Mouse (Mus musculus): Measurements from ENCODE around the gene Nprl2. TPM values are rescaled to one million over a fixed set of nuclear protein-coding genes. Genes with fewer than 3 reads are reported as not detected.
A peak's percentile ranks its signal among the peaks of the same experiment; 100 is the strongest.

Gene Nprl2
- total and polyA plus RNA-seq, 3 experiments, result 23.2 to 30.2 TPM; not detected in 1

- H3K27ac ChIP-seq (ENCODE audit: control insufficient read depth, low read depth, low read length), result peak overlapping the region; percentile 66
- DNase-seq (ENCODE audit: low read depth, low spot score), result peak; percentile 68
Measured at GRCm38 (mm10) chr9:107553541-107554318, 11.7 kb downstream of the Nprl2 start.

GRCm38 (mm10) chr9:107554319-107554825, 12.3 kb downstream of the Nprl2 start:
- Histone ChIP-seq H3K27me3 (ENCODE audit: control insufficient read depth in 1 of 2, insufficient read depth in 2 of 2, low read length in 2 of 2) (no peaks in the 10 kb centered on the region), H3K4me3 (ENCODE audit: control insufficient read depth in 1 of 2, insufficient read depth in 1 of 2, low read depth in 2 of 2, low read length in 2 of 2) (peak overlapping the region; percentile 82 to 91), H3K4me1 (ENCODE audit: control insufficient read depth in 1 of 2, insufficient read depth in 2 of 2, low read length in 2 of 2) (peaks cover 10 to 33% of the 10 kb centered on the region in 2 experiments), H3K9ac (ENCODE audit: control insufficient read depth, low read depth, low read length, poor library complexity, severe bottlenecking) (peak overlapping the region; percentile 94), H3K9me3 (replicated peaks; ENCODE audit: insufficient read depth, low read length) (no peaks in the 10 kb centered on the region), H3K36me3 (ENCODE audit: control insufficient read depth in 1 of 2, insufficient read depth in 2 of 2, low read length in 2 of 2) (peaks cover 3 to 29% of the 10 kb centered on the region in 2 experiments; a peak in 3 of 4 replicates), H3K27ac (ENCODE audit: control insufficient read depth, low read depth, low read length) (peak overlapping the region; percentile 90), H3K79me2 (ENCODE audit: control insufficient read depth, insufficient read depth, low read length, poor library complexity) (peaks cover 35% of the 10 kb centered on the region)
- peak; percentile 99 for DNase-seq (ENCODE audit: low read depth, low spot score)
- TF ChIP-seq USF2 (IDR thresholded peaks at IDR 0.05; ENCODE audit: borderline replicate concordance in 1 of 2, insufficient read depth in 1 of 2, low read depth in 1 of 2, low read length in 2 of 2), result no peak
- TF ChIP-seq MYC (IDR thresholded peaks at IDR 0.05; ENCODE audit: low read depth, low read length), result peak; percentile 73
- 0 out of 2 replicates have a peak, but pooled peaks have one; percentile 49 for TF ChIP-seq POLR2AphosphoS5 (IDR thresholded peaks at IDR 0.05; ENCODE audit: borderline replicate concordance, low read depth, low read length)
- TF ChIP-seq MAX (IDR thresholded peaks at IDR 0.05; ENCODE audit: low read length), result peak; percentile 85
- TF ChIP-seq MYB (IDR thresholded peaks at IDR 0.05; ENCODE audit: low read depth, low read length), result peak; percentile 91
- no peak for TF ChIP-seq MEF2A (IDR thresholded peaks at IDR 0.05; ENCODE audit: extremely low read depth, insufficient replicate concordance, low read depth, low read length, poor library complexity, severe bottlenecking)
- peak; percentile 77; the same call in 1 of the 2 replicates for TF ChIP-seq ZMIZ1 (IDR thresholded peaks at IDR 0.05; ENCODE audit: low read depth, low read length)
- TF ChIP-seq EP300 (IDR thresholded peaks at IDR 0.05; ENCODE audit: low read depth in 1 of 2, low read length in 2 of 2), result peak in 1 of 2 experiments; percentile 67; a peak in 1 of 4 replicates
- TF ChIP-seq CHD1 (IDR thresholded peaks at IDR 0.05; ENCODE audit: low read depth, low read length), result no peak; the same call in 1 of the 2 replicates
- no peak for TF ChIP-seq GATA1 (IDR thresholded peaks at IDR 0.05; ENCODE audit: low read depth, low read length)
- TF ChIP-seq NELFE (IDR thresholded peaks at IDR 0.05; ENCODE audit: low read depth, low read length), result peak; percentile 94
- TF ChIP-seq SIN3A (IDR thresholded peaks at IDR 0.05; ENCODE audit: low read length), result peak; percentile 76
- no peak for TF ChIP-seq TAL1 (IDR thresholded peaks at IDR 0.05; ENCODE audit: low read length)
- peak; percentile 85 for TF ChIP-seq MXI1 (IDR thresholded peaks at IDR 0.05; ENCODE audit: low read depth, low read length)
- TF ChIP-seq RAD21 (IDR thresholded peaks at IDR 0.05; ENCODE audit: low read depth, low read length), result no peak
- peak; percentile 84 for TF ChIP-seq ELF1 (IDR thresholded peaks at IDR 0.05; ENCODE audit: low read depth, low read length)
- TF ChIP-seq KAT2A (conservative IDR thresholded peaks at IDR 0.05; ENCODE audit: low read depth, low read length), result no peak
- TF ChIP-seq TCF12 (IDR thresholded peaks at IDR 0.05; ENCODE audit: low read depth, low read length), result peak; percentile 68; the same call in 1 of the 2 replicates
- no peak for TF ChIP-seq JUND (IDR thresholded peaks at IDR 0.05; ENCODE audit: low read depth, low read length)
- no peak for TF ChIP-seq SMC3 (IDR thresholded peaks at IDR 0.05; ENCODE audit: low read depth, low read length)
- TF ChIP-seq POLR2A (IDR thresholded peaks at IDR 0.05; ENCODE audit: control insufficient read depth in 1 of 2, insufficient read depth in 1 of 2, low read depth in 1 of 2, low read length in 2 of 2, poor library complexity in 1 of 2), result peak; percentile 93
- TF ChIP-seq E2F4 (IDR thresholded peaks at IDR 0.05; ENCODE audit: borderline replicate concordance, low read depth, low read length), result no peak; the same call in 1 of the 2 replicates
- TF ChIP-seq USF1 (IDR thresholded peaks at IDR 0.05; ENCODE audit: low read depth, low read length), result 0 out of 2 replicates have a peak, but pooled peaks have one; percentile 25
- peak; percentile 67; the same call in 1 of the 2 replicates for TF ChIP-seq TBP (IDR thresholded peaks at IDR 0.05; ENCODE audit: low read depth, low read length)
- TF ChIP-seq HCFC1 (IDR thresholded peaks at IDR 0.05; ENCODE audit: low read depth, low read length), result peak; percentile 78
- TF ChIP-seq POLR2AphosphoS2 (IDR thresholded peaks at IDR 0.05; ENCODE audit: low read length), result peak; percentile 95
- peak; percentile 28; the same call in 1 of the 2 replicates for TF ChIP-seq BHLHE40 (IDR thresholded peaks at IDR 0.05; ENCODE audit: borderline replicate concordance, low read depth, low read length)
- TF ChIP-seq RCOR1 (IDR thresholded peaks at IDR 0.05; ENCODE audit: low read depth, low read length), result peak; percentile 0; the same call in 1 of the 2 replicates

More at GRCm38 (mm10) chr9:107553541-107554318, 11.7 kb downstream of the Nprl2 start:
- H3K79me2 ChIP-seq (ENCODE audit: control insufficient read depth, insufficient read depth, low read length, poor library complexity), result peaks cover 35% of the 10 kb centered on the region
- H3K4me1 ChIP-seq (ENCODE audit: control insufficient read depth in 1 of 2, insufficient read depth in 2 of 2, low read length in 2 of 2), result peaks cover 10 to 33% of the 10 kb centered on the region in 2 experiments
- H3K36me3 ChIP-seq (ENCODE audit: control insufficient read depth in 1 of 2, insufficient read depth in 2 of 2, low read length in 2 of 2), result peaks cover 3 to 29% of the 10 kb centered on the region in 2 experiments; a peak in 3 of 4 replicates
- no peaks in the 10 kb centered on the region for H3K27me3 ChIP-seq (ENCODE audit: control insufficient read depth in 1 of 2, insufficient read depth in 2 of 2, low read length in 2 of 2)
- no peaks in the 10 kb centered on the region for H3K9me3 ChIP-seq (replicated peaks; ENCODE audit: insufficient read depth, low read length)
- TF ChIP-seq RCOR1 (IDR thresholded peaks at IDR 0.05; ENCODE audit: low read depth, low read length), result peak; percentile 20; the same call in 1 of the 2 replicates
- no peak for TF ChIP-seq MXI1 (IDR thresholded peaks at IDR 0.05; ENCODE audit: low read depth, low read length)
- TF ChIP-seq MAZ (IDR thresholded peaks at IDR 0.05; ENCODE audit: low read depth, low read length), result 0 out of 2 replicates have a peak, but pooled peaks have one; percentile 8
- H3K4me3 ChIP-seq (ENCODE audit: control insufficient read depth in 1 of 2, insufficient read depth in 1 of 2, low read depth in 2 of 2, low read length in 2 of 2), result peak overlapping the region; percentile 65 to 82
- H3K9ac ChIP-seq (ENCODE audit: control insufficient read depth, low read depth, low read length, poor library complexity, severe bottlenecking), result peak overlapping the region; percentile 85

All from MEL (cell line).